Mouse (Mus musculus) embryonic fibroblast, embryonic 13.5 days (primary cell): ENCODE measurements around the gene Arhgdib.
"Not testable (repeated sequence)": the region's sequence is repeated elsewhere in the genome, so short reads cannot be mapped to it uniquely, and the experiment has no call there.

Experiments used
- CTCF ChIP-seq: IDR thresholded peaks from 2 replicates; pipeline ENCODE4 v1.5.1; 2011; ENCODE audit warnings: mild to moderate bottlenecking, control low read depth, low read length, moderate library complexity, borderline replicate concordance; ENCODE audit not compliant: insufficient read depth
- POLR2A ChIP-seq: IDR thresholded peaks from 2 replicates; pipeline ENCODE4 v1.6.1; 2011; ENCODE audit warnings: low read depth, mild to moderate bottlenecking, control low read depth, low read length, moderate library complexity

DNA sequence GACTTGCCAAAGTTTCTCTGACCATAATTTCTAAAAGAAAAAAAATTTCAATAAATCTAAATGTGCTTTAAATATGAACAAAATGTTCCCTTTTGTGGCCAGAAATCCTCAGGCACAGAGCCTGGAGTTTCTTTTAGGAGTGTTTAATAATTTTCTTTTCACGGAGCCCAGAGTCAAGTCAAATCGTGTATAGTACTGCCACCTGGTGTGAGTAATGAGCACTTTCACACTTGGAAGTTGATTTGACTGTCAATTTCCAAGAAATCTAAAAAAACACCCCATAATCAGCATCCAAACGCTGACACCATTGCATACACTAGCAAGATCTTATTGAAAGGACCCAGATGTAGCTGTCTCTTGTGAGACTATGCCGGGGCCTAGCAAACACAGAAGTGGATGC lies 27.2 kb upstream of the Arhgdib start:
- not testable (repeated sequence) for TF ChIP-seq CTCF, POLR2A
